Mouse (Mus musculus): ENCODE measurements around the gene Gm867.

Gm867 gene

GRCm38 (mm10) chr10:75898846-75899245 lies 41.6 kb downstream of the Gm867 start:
- in situ Hi-C loops (cut with MboI, MseI): no loop called here

DNA sequence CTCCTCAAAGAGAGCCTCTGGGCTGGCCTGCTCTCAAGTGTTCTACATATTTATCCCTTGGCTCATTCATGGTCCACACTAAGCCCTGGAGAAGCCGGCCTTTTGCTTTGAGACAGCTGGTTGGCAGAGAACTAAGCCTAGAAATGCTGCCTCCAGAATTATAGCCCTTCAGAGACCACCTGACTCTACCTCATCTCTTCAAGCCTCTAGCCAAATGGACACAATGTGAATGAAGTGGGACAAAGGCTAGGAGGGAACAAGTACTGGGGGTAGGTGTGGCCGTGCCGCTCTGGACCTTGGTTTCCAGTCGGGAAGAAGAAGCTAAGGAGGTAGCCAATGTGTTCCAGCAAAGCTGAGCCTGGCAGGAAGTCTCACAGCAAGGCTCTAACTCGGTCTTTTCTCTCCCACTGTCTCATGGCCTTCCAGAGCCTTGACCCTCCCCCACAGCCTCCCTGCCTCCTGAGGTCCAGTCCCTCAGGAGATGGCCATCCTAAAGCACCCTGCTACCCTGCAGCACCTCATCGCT lies 42.4 kb downstream of the Gm867 start:
- in situ Hi-C loops (cut with MboI, MseI): no loop called here

GRCm38 (mm10) chr10:75897373-75897772 lies 43.1 kb downstream of the Gm867 start:
- in situ Hi-C loops (cut with MboI, MseI): no loop called here

GRCm38 (mm10) chr10:75896208-75896607 lies 44.3 kb downstream of the Gm867 start:
- in situ Hi-C loops (cut with MboI, MseI): no loop called here

DNA sequence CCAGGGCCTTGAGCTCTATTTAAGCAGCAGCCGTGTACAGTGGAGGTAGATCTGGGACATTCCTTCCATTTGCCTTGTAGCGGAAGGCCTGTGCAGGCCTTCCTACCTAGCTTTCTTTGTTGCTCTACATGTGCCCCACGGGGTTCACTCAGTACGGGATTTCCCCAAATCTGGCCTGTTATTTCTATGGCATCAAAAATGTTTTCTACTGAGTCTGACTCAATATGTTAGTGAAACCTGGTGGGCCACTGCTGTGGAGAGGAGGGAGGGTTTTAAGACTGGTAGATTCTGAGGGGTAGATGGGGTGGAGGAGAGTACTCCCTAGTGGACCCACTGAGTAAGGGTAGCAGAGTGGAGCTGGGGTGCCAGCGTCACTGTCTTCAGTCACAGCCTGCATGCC lies 44.7 kb downstream of the Gm867 start:
- in situ Hi-C loops (cut with MboI, MseI): no loop called here

- in situ Hi-C loops (cut with MboI, MseI): no loop called here
Observed at GRCm38 (mm10) chr10:75894601-75895000, 45.9 kb downstream of the Gm867 start.

- in situ Hi-C loops (cut with MboI, MseI): no loop called here
Observed at GRCm38 (mm10) chr10:75893089-75893750, 47.3 kb downstream of the Gm867 start, which contains the start of gene Derl3. Gene Derl3 (plus strand): TSS chr10:75893413.

DNA sequence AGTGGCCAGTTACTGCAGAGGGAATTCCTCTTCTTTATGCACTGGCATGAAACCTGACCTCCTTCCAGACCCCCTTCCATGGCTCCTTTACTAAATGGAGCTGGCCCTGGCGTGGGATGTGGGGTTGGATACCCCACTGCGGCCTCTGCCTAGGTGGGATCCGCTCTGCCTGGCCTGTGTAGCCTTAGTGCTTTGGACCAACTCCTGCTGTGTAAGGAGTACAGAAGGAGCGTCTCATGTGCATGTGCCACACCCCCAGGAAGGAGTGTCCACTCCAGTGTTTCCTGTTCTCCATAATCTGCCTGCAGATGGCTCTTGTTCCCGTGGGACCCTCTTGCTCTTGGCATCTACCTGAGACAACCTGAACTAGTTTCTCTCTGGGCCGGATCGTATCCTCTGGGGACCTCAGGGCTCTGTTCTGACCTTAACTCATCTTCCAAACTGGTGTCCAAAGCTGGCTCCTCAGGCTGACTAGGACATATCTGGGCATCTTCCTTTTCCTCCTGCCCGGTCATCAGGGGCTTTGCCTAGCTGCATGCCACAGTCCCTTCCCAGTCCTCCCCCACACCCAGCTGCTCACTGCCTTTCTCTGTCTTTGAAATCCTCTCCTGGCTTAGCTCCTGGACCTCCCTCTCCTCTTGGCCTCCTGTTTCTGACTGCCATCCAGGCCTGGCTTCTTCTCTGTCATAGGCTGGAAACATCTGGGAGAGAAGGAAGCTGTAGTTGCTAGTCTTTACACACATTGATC lies 50.9 kb downstream of the Gm867 start:
- in situ Hi-C loops (cut with MboI, MseI): loop anchor here (5.0 kb wide), 1 partner anchor 63 kb away; the partner anchor contains the start of gene Gm5134

Data from T-helper 2 cell (primary cell).